11 mouse cellular contexts compared by ENCODE assay signal in genomic region chr11:68754283-68754682, GRCm38 (mm10).
DNase-seq lines count a peak whose midpoint lies in the region; ATAC-seq and TF ChIP-seq lines count a peak whose summit lies in the region.
"Had no signal": no experiment of that assay in that cellular context is flagged by ENCODE, and none has a peak within 500 bp of the region (broad histone marks: within the 10 kb centered on the region; RNA-seq: fewer than 3 reads in every experiment).

No protein-coding gene starts in this region.

- H3K4me3 ChIP-seq in midbrain, embryonic 11.5 days (ENCODE audit: low read depth, low read length): no peak overlapping the region
- no peak overlapping the region for H3K4me3 ChIP-seq in midbrain, embryonic 16.5 days (ENCODE audit: low read depth, low read length)
- H3K4me3 ChIP-seq in embryonic fibroblast, embryonic 13.5 days (ENCODE audit: insufficient read depth, low read length): no peak overlapping the region
- H3K4me3 ChIP-seq: heart, embryonic 10.5 days; neural tube, embryonic 12.5 days had no signal

- H3K27me3 ChIP-seq in midbrain, embryonic 11.5 days (ENCODE audit: control insufficient read depth, insufficient read depth, low read length): no peaks in the 10 kb centered on the region
- H3K27me3 ChIP-seq in midbrain, embryonic 16.5 days (ENCODE audit: control insufficient read depth, insufficient read depth, low read depth, low read length): no peaks in the 10 kb centered on the region
- H3K27me3 ChIP-seq: CH12.LX; neural tube, embryonic 12.5 days had no signal

- TF ChIP-seq CTCF in embryonic fibroblast, embryonic 13.5 days (IDR thresholded peaks at IDR 0.05; ENCODE audit: borderline replicate concordance, insufficient read depth, low read length): no peak

- WGBS in midbrain, embryonic 11.5 days: 61% methylated on average over 7 of the region's 7 CpGs
- 50% methylated on average over 7 of the region's 7 CpGs for WGBS in midbrain, embryonic 16.5 days

- peaks cover 3% of the 10 kb centered on the region; the same call in 1 of the 2 replicates for H3K36me3 ChIP-seq in midbrain, embryonic 11.5 days (ENCODE audit: control insufficient read depth, insufficient read depth, low read length)
- H3K36me3 ChIP-seq in midbrain, embryonic 16.5 days (ENCODE audit: control insufficient read depth, insufficient read depth, low read length): no peaks in the 10 kb centered on the region

- no peak overlapping the region for H3K4me2 ChIP-seq in midbrain, embryonic 11.5 days
- no peak overlapping the region for H3K4me2 ChIP-seq in midbrain, embryonic 16.5 days (ENCODE audit: low read length)
- H3K4me2 ChIP-seq: neural tube, embryonic 12.5 days had no signal

- peaks cover 3% of the 10 kb centered on the region; the same call in 1 of the 2 replicates for H3K4me1 ChIP-seq in midbrain, embryonic 11.5 days (ENCODE audit: control insufficient read depth, insufficient read depth, low read length)
- peaks cover 4% of the 10 kb centered on the region; the same call in 1 of the 2 replicates for H3K4me1 ChIP-seq in midbrain, embryonic 16.5 days (ENCODE audit: control insufficient read depth, insufficient read depth, low read length)
- peaks cover 13% of the 10 kb centered on the region for H3K4me1 ChIP-seq in embryonic fibroblast, embryonic 13.5 days (ENCODE audit: control insufficient read depth, insufficient read depth, low read length)

- no peak overlapping the region for H3K9ac ChIP-seq in midbrain, embryonic 11.5 days (ENCODE audit: low read length)
- no peak overlapping the region for H3K9ac ChIP-seq in midbrain, embryonic 16.5 days (ENCODE audit: low read depth, low read length)
- H3K9ac ChIP-seq: neural tube, embryonic 12.5 days had no signal

- no peak for TF ChIP-seq POLR2A in embryonic fibroblast, embryonic 13.5 days (IDR thresholded peaks at IDR 0.05; ENCODE audit: low read depth, low read length)

- no peaks in the 10 kb centered on the region for H3K9me3 ChIP-seq in midbrain, embryonic 11.5 days (ENCODE audit: control insufficient read depth, low read length)
- no peaks in the 10 kb centered on the region for H3K9me3 ChIP-seq in midbrain, embryonic 16.5 days (replicated peaks; ENCODE audit: control insufficient read depth, low read length, poor library complexity, severe bottlenecking)
- H3K9me3 ChIP-seq: heart, embryonic 10.5 days; neural tube, embryonic 12.5 days had no signal

- peak overlapping the region; percentile 10; the same call in 1 of the 2 replicates for H3K27ac ChIP-seq in midbrain, embryonic 11.5 days (ENCODE audit: low read depth, low read length)
- H3K27ac ChIP-seq in midbrain, embryonic 16.5 days (ENCODE audit: low read length): no peak overlapping the region
- H3K27ac ChIP-seq in embryonic fibroblast, embryonic 13.5 days (ENCODE audit: insufficient read depth, low read length): 0 out of 2 replicates have a peak overlapping the region, but pooled peaks have one; percentile 3
- H3K27ac ChIP-seq: heart, embryonic 10.5 days; neural tube, embryonic 12.5 days had no signal

- no peak for ATAC-seq in midbrain, embryonic 11.5 days (ENCODE audit: low FRiP score)
- no peak for ATAC-seq in midbrain, embryonic 16.5 days

- DNase-seq in midbrain, embryonic 11.5 days (ENCODE audit: low spot score, missing footprints): no peak
- peak; percentile 37 for DNase-seq in kidney, postnatal 25 days
- no peak for DNase-seq in layer of hippocampus, adult 8-10 months (ENCODE audit: low spot score in 2 of 2)
- DNase-seq in thymus, postnatal 10 days (ENCODE audit: low spot score in 2 of 2): no peak
- no peak for DNase-seq in MN1 (ENCODE audit: low spot score)
- DNase-seq: lung, postnatal 14 days had no signal

Comparison
In these comparisons a context has a peak if more than half of its experiments do, and no peak if none do; other contexts are left out.
1. DNase-seq: peak in kidney, postnatal 25 days (2 of 2); none in midbrain, embryonic 11.5 days (single experiment), layer of hippocampus, adult 8-10 months (0 of 2), thymus, postnatal 10 days (0 of 2) and MN1 (single experiment).